Mouse (Mus musculus) mesoderm, embryonic 11.5 days (tissue): ENCODE results near the gene Man2b1.
"Not testable (repeated sequence)": the region's sequence is repeated elsewhere in the genome, so short reads cannot be mapped to it uniquely, and the experiment has no call there.

Source experiments
- DNase-seq: peaks from one replicate; pipeline ENCODE4 v3.0.0-alpha.2; 2012; ENCODE audit warnings: low read depth, low spot score

Gene Man2b1

DNA sequence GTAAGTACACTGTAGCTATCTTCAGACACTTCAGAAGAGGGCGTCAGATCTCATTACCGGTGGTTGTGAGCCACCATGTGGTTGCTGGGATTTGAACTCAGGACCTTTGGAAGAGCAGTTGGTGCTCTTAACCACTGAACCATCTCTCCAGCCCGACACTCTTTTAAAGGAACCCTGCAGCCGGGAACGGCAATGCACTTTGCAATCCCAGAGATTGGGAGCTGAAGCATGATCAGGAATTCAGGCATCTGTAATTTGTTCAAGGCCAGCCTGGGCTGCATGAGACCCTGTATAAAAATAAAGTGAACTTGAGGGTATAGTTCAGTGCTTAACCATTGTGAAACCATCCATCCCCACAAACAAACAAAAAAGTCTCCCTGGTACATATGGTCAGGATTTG lies 37.2 kb downstream of the Man2b1 start:
- not testable (repeated sequence) for DNase-seq

DNA sequence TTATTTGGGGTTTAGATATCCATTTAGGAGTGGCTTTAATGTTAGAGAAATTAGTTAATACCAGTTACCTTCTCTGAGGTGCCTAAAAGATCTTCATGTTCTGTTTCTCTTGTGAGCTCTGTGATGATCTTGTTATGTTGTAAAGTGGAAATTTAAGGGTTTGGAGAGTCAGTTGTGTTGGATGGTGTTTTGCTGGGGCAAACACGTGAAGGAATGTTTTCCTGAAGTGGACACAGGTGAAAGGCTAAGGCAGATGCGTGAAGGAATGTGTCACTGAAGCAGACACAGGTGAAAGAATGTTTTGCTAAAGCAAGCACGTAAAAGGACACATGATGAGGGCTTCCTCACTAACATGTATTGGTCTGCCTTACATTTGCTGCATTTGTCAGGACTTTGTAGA lies 39.9 kb downstream of the Man2b1 start, which contains the start of gene Zfp791:
Gene Zfp791 (minus strand): TSS at position 101 of the 400 bp plus-strand sequence.
- no peak for DNase-seq

DNA sequence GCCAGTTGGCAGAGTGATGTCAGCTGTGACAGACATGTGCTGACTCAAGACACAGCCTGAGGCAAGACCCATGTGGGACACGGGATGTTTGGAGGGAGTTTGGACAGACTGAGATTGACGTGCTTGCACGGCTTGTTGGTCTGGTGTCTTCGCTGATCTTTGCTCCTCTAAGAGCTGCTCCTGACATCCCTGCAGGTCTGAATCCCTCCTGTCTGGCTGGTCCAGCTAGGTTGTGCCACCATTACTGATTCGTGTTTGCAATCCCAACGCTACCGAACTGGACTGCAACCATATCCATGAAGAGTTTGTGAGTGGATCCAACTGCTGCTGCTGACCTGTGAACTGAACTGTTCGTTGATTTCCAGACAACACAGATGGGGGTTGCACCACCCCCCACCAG lies 40.6 kb downstream of the Man2b1 start:
- no peak for DNase-seq

DNA sequence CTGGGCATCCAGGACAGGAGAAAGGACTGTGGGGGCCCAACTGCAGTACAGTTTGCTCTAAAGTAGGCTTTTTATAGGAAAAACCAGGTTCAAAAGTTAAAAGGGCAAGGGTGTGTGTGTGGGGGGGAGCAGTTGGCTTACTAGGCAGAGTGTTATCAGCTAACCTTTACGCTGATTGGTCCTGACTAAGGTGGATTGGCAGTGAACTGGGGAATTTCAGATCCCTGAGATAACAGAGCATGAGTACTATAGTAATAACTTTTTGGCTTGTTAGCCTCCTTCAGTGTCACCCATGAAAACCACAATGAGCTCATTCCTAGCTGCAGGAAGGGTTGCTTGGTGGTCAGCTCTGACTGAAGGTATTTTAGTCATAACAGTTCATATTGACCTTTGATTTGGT lies 49.3 kb downstream of the Man2b1 start:
- no peak for DNase-seq

DNA sequence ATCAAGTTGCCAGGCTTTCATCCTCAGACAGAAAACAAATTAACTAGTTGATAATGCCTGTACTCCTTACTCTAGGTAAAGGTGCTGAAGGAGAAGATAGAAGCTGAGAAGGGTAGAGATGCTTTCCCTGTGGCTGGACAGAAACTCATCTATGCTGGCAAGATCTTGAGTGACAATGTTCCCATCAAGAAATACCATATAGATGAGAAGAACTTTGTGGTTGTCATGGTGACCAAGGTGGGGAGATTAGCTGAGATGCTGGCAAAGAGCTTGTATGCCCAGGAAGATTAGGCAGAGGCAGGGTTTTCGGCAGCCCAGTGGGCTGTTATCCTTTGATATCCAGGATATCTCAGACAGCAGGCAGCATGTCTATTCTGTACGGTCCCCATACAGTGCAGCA lies 52.6 kb downstream of the Man2b1 start:
- DNase-seq = not testable (repeated sequence)

DNA sequence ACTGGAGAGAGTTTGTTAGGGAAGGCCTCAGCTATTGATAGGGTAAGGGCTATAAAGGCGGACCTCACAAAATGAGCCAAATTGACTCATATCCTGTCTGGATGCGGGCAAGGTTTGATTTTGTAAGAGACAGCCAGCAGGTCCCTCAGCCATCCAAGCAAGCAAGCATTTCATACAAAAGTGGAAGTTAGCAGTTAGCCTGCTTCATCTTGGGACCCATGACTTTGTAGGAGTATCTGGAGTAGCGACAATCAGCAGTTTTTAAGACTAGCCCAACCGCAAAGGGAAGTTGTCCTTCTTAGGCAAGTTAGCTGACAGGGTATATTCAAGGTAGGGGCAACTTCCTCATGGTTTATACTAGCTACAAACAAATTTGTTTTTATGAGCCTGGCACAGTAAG lies 59.4 kb downstream of the Man2b1 start:
- no peak for DNase-seq
